Mouse (Mus musculus): ENCODE data around the gene Arfgef3.

- TF ChIP-seq POLR2A (IDR thresholded peaks at IDR 0.05; ENCODE audit: extremely low read depth, insufficient read depth, low read length) (no peak), CTCF (IDR thresholded peaks at IDR 0.05; ENCODE audit: extremely low read depth, insufficient read depth, low read length) (peak; percentile 76)
Measured at GRCm38 (mm10) chr10:18602030-18602429, 141.7 kb downstream of the Arfgef3 start.
